Mouse (Mus musculus): ENCODE measurements around the gene Osmr. TPM values are rescaled to one million over a fixed set of nuclear protein-coding genes. Genes with fewer than 3 reads are reported as not detected.
A peak's percentile ranks its signal among the peaks of the same experiment; 100 is the strongest.

Gene Osmr
- polyA plus RNA-seq (2016; fragmentation: Nextera tagmentation; extraction: Ambion mirVana) = 2.0 and 2.1 TPM in 2 replicates

- H3K4me1 ChIP-seq (replicated peaks) = peaks cover 5% of the 10 kb centered on the region; the same call in 1 of the 2 replicates
- H3K9ac ChIP-seq = peak within 1 kb of the TSS; percentile 72
- peak within 1 kb of the TSS; percentile 62 for H3K4me3 ChIP-seq
- WGBS = 8% methylated on average over 16 of the region's 16 CpGs
- no peak within 1 kb of the TSS for H3K27ac ChIP-seq (ENCODE audit: poor library complexity, severe bottlenecking)
- H3K9me3 ChIP-seq (replicated peaks) = no peaks in the 10 kb centered on the region
- H3K27me3 ChIP-seq (replicated peaks) = no peaks in the 10 kb centered on the region
- peak within 1 kb of the TSS; percentile 94 for H3K4me2 ChIP-seq
- H3K36me3 ChIP-seq = no peaks in the 10 kb centered on the region
- ATAC-seq (ENCODE audit: insufficient number of reproducible peaks, low FRiP score) = no peak; the same call in 1 of the 2 replicates
These were observed at the start of gene Osmr for GRCm38 (mm10) chr15:6874601-6875019. TSS of gene Osmr (minus strand) at chr15:6874969.

GRCm38 (mm10) chr15:6919406-6919805 is 44.6 kb upstream of the Osmr start:
- Histone ChIP-seq H3K9me3 (replicated peaks) (no peaks in the 10 kb centered on the region), H3K4me3 (no peak overlapping the region), H3K9ac (no peak overlapping the region), H3K27me3 (replicated peaks) (no peaks in the 10 kb centered on the region), H3K36me3 (no peaks in the 10 kb centered on the region), H3K27ac (ENCODE audit: poor library complexity, severe bottlenecking) (no peak overlapping the region), H3K4me1 (replicated peaks) (peaks cover 11% of the 10 kb centered on the region), H3K4me2 (no peak overlapping the region)
- ATAC-seq (ENCODE audit: insufficient number of reproducible peaks, low FRiP score) = no peak
- WGBS = 49% methylated on average over 6 of the region's 6 CpGs

- Histone ChIP-seq H3K36me3 (no peaks in the 10 kb centered on the region), H3K9me3 (replicated peaks) (no peaks in the 10 kb centered on the region), H3K4me3 (no peak overlapping the region), H3K9ac (no peak overlapping the region), H3K27me3 (replicated peaks) (no peaks in the 10 kb centered on the region), H3K4me2 (no peak overlapping the region), H3K4me1 (replicated peaks) (peaks cover 11% of the 10 kb centered on the region; the same call in 1 of the 2 replicates), H3K27ac (ENCODE audit: poor library complexity, severe bottlenecking) (no peak overlapping the region)
- 82% methylated on average over 6 of the region's 6 CpGs for WGBS
- no peak for ATAC-seq (ENCODE audit: insufficient number of reproducible peaks, low FRiP score)
These were observed 39.4 kb upstream of the Osmr start for GRCm38 (mm10) chr15:6914163-6914562.

- no peak overlapping the region for H3K9ac ChIP-seq
- 1% methylated on average over 11 of the region's 11 CpGs for WGBS
These were observed 34.9 kb upstream of the Osmr start for GRCm38 (mm10) chr15:6909669-6910068.

GRCm38 (mm10) chr15:6909084-6909483 is 34.3 kb upstream of the Osmr start:
- Histone ChIP-seq H3K4me1 (replicated peaks) (peaks cover 8% of the 10 kb centered on the region), H3K27ac (ENCODE audit: poor library complexity, severe bottlenecking) (no peak overlapping the region), H3K9ac (no peak overlapping the region), H3K4me3 (no peak overlapping the region), H3K27me3 (replicated peaks) (no peaks in the 10 kb centered on the region), H3K36me3 (no peaks in the 10 kb centered on the region), H3K4me2 (peak overlapping the region; percentile 21; the same call in 1 of the 2 replicates), H3K9me3 (replicated peaks) (no peaks in the 10 kb centered on the region)
- 38% methylated on average over 14 of the region's 14 CpGs for WGBS
- no peak for ATAC-seq (ENCODE audit: insufficient number of reproducible peaks, low FRiP score)

More at GRCm38 (mm10) chr15:6909669-6910068, 34.9 kb upstream of the Osmr start:
- ATAC-seq (ENCODE audit: insufficient number of reproducible peaks, low FRiP score) = peak; percentile 80; the same call in 1 of the 2 replicates
- Histone ChIP-seq H3K4me3 (no peak overlapping the region), H3K36me3 (no peaks in the 10 kb centered on the region), H3K4me1 (replicated peaks) (peaks cover 8% of the 10 kb centered on the region), H3K9me3 (replicated peaks) (no peaks in the 10 kb centered on the region), H3K4me2 (peak overlapping the region; percentile 54), H3K27ac (ENCODE audit: poor library complexity, severe bottlenecking) (no peak overlapping the region), H3K27me3 (replicated peaks) (no peaks in the 10 kb centered on the region)

- H3K27ac ChIP-seq (ENCODE audit: poor library complexity, severe bottlenecking) = no peak overlapping the region
- no peaks in the 10 kb centered on the region for H3K36me3 ChIP-seq
- H3K9ac ChIP-seq = no peak overlapping the region
- ATAC-seq (ENCODE audit: insufficient number of reproducible peaks, low FRiP score) = no peak
- H3K27me3 ChIP-seq (replicated peaks) = no peaks in the 10 kb centered on the region
- whole genome bisulfite sequencing = 53% methylated on average over 5 of the region's 5 CpGs
- no peaks in the 10 kb centered on the region for H3K9me3 ChIP-seq (replicated peaks)
- no peak overlapping the region for H3K4me2 ChIP-seq
- no peak overlapping the region for H3K4me3 ChIP-seq
- peaks cover 8% of the 10 kb centered on the region for H3K4me1 ChIP-seq (replicated peaks)
These were observed 33.8 kb upstream of the Osmr start for GRCm38 (mm10) chr15:6908601-6909000.

- no peak overlapping the region for H3K9ac ChIP-seq
- no peaks in the 10 kb centered on the region for H3K9me3 ChIP-seq (replicated peaks)
- H3K4me1 ChIP-seq (replicated peaks) = peaks cover 8% of the 10 kb centered on the region
- H3K36me3 ChIP-seq = no peaks in the 10 kb centered on the region
- H3K27me3 ChIP-seq (replicated peaks) = no peaks in the 10 kb centered on the region
- no peak for ATAC-seq (ENCODE audit: insufficient number of reproducible peaks, low FRiP score)
- 56% methylated on average over 19 of the region's 19 CpGs for WGBS
- H3K4me3 ChIP-seq = no peak overlapping the region
- no peak overlapping the region for H3K4me2 ChIP-seq
- no peak overlapping the region for H3K27ac ChIP-seq (ENCODE audit: poor library complexity, severe bottlenecking)
These were observed 31.7 kb upstream of the Osmr start for GRCm38 (mm10) chr15:6906260-6907047.

GRCm38 (mm10) chr15:6905726-6906125 is 31.0 kb upstream of the Osmr start:
- Histone ChIP-seq H3K4me2 (no peak overlapping the region), H3K9ac (no peak overlapping the region), H3K27ac (ENCODE audit: poor library complexity, severe bottlenecking) (no peak overlapping the region), H3K4me1 (replicated peaks) (peaks cover 8% of the 10 kb centered on the region), H3K27me3 (replicated peaks) (no peaks in the 10 kb centered on the region), H3K9me3 (replicated peaks) (no peaks in the 10 kb centered on the region), H3K4me3 (no peak overlapping the region), H3K36me3 (no peaks in the 10 kb centered on the region)
- WGBS = 87% methylated on average over 4 of the region's 4 CpGs
- no peak for ATAC-seq (ENCODE audit: insufficient number of reproducible peaks, low FRiP score)

GRCm38 (mm10) chr15:6903286-6903975 is 28.7 kb upstream of the Osmr start:
- no peak overlapping the region for H3K4me2 ChIP-seq
- ATAC-seq (ENCODE audit: insufficient number of reproducible peaks, low FRiP score) = no peak
- 64% methylated on average over 9 of the region's 9 CpGs for WGBS
- H3K4me3 ChIP-seq = no peak overlapping the region
- H3K9ac ChIP-seq = no peak overlapping the region
- H3K36me3 ChIP-seq = no peaks in the 10 kb centered on the region
- no peaks in the 10 kb centered on the region for H3K9me3 ChIP-seq (replicated peaks)
- H3K4me1 ChIP-seq (replicated peaks) = no peaks in the 10 kb centered on the region; the same call in 1 of the 2 replicates
- H3K27ac ChIP-seq (ENCODE audit: poor library complexity, severe bottlenecking) = no peak overlapping the region
- no peaks in the 10 kb centered on the region for H3K27me3 ChIP-seq (replicated peaks)

GRCm38 (mm10) chr15:6901982-6902639 is 27.3 kb upstream of the Osmr start:
- Histone ChIP-seq H3K4me1 (replicated peaks) (no peaks in the 10 kb centered on the region; the same call in 1 of the 2 replicates), H3K9me3 (replicated peaks) (no peaks in the 10 kb centered on the region), H3K36me3 (no peaks in the 10 kb centered on the region), H3K9ac (no peak overlapping the region), H3K27me3 (replicated peaks) (no peaks in the 10 kb centered on the region), H3K27ac (ENCODE audit: poor library complexity, severe bottlenecking) (no peak overlapping the region), H3K4me3 (no peak overlapping the region), H3K4me2 (no peak overlapping the region)
- WGBS = 76% methylated on average over 5 of the region's 5 CpGs
- no peak for ATAC-seq (ENCODE audit: insufficient number of reproducible peaks, low FRiP score)

- 60% methylated on average over 6 of the region's 6 CpGs for WGBS
- no peak for ATAC-seq (ENCODE audit: insufficient number of reproducible peaks, low FRiP score)
- H3K9ac ChIP-seq = no peak overlapping the region
- no peaks in the 10 kb centered on the region for H3K27me3 ChIP-seq (replicated peaks)
- no peaks in the 10 kb centered on the region for H3K9me3 ChIP-seq (replicated peaks)
- no peak overlapping the region for H3K4me2 ChIP-seq
- no peak overlapping the region for H3K4me3 ChIP-seq
- H3K27ac ChIP-seq (ENCODE audit: poor library complexity, severe bottlenecking) = no peak overlapping the region
- no peaks in the 10 kb centered on the region; the same call in 1 of the 2 replicates for H3K4me1 ChIP-seq (replicated peaks)
- H3K36me3 ChIP-seq = no peaks in the 10 kb centered on the region
These were observed 26.5 kb upstream of the Osmr start for GRCm38 (mm10) chr15:6901236-6901635.
